Mouse (Mus musculus): Measurements from ENCODE around the gene Pcnp.

Pcnp gene

GRCm38 (mm10) chr16:56037138-56038010, 7.8 kb upstream of the Pcnp start, which contains the start of gene Trmt10c:
Gene Trmt10c, minus strand, starts transcription at chr16:56037819.
- DNase-seq (ENCODE audit: extremely low read depth, insufficient read length, low spot score), result peak; percentile 94

GRCm38 (mm10) chr16:56036501-56036900, 7.0 kb upstream of the Pcnp start:
- DNase-seq (ENCODE audit: extremely low read depth, insufficient read length, low spot score), result no peak

GRCm38 (mm10) chr16:56034566-56034965, 5.0 kb upstream of the Pcnp start:
- DNase-seq (ENCODE audit: extremely low read depth, insufficient read length, low spot score), result no peak

- peak; percentile 80 for DNase-seq (ENCODE audit: extremely low read depth, insufficient read length, low spot score)
Measured at GRCm38 (mm10) chr16:56028722-56029551, 602 bp downstream of the Pcnp start.

GRCm38 (mm10) chr16:56027854-56028629, 1.5 kb downstream of the Pcnp start:
- DNase-seq (ENCODE audit: extremely low read depth, insufficient read length, low spot score), result no peak

DNA sequence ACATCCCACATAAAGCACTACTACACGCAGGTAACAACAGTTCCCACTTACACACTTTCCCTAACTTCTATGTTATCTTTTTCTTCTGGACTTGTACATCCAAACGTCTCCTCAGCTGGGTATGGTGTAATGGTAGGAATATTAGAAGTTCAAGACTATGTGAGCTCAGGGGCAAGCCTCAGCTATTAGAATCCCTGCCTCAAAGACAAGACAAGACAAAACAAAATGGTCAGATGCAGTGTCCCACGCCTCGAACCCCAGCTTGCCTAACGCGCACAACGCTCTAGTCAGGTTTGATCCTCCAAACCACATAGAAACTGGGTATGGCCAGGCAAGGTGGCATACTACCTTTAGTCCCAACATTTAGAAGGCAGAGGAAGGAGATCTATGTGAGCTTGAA, 9.9 kb downstream of the Pcnp start:
- no peak for DNase-seq (ENCODE audit: extremely low read depth, insufficient read length, low spot score)

GRCm38 (mm10) chr16:56014076-56014475, 15.5 kb downstream of the Pcnp start:
- DNase-seq (ENCODE audit: extremely low read depth, insufficient read length, low spot score), result no peak

GRCm38 (mm10) chr16:56012789-56013743, 16.5 kb downstream of the Pcnp start:
- DNase-seq (ENCODE audit: extremely low read depth, insufficient read length, low spot score), result no peak

DNA sequence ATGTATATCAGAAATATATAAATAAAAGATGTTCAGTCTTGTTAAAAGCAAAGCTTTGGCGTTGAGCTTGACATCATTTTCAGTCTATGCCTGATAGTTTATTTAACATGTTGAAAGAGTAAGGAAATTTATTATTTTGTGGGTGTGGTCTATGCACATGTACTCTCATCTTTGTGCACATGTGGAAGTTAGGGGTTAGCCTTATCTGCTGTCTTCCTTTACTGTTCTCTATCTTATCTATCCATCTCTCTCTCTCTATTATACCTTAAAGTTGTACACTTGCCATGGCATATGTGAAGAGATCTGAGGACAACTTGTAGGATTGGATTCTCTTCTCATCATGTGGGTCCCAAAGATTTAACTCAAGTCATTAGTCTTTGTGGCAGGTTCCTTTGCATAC, 20.7 kb downstream of the Pcnp start:
- no peak for DNase-seq (ENCODE audit: extremely low read depth, insufficient read length, low spot score)

GRCm38 (mm10) chr16:56006798-56007197, 22.7 kb downstream of the Pcnp start:
- DNase-seq (ENCODE audit: extremely low read depth, insufficient read length, low spot score), result no peak

DNA sequence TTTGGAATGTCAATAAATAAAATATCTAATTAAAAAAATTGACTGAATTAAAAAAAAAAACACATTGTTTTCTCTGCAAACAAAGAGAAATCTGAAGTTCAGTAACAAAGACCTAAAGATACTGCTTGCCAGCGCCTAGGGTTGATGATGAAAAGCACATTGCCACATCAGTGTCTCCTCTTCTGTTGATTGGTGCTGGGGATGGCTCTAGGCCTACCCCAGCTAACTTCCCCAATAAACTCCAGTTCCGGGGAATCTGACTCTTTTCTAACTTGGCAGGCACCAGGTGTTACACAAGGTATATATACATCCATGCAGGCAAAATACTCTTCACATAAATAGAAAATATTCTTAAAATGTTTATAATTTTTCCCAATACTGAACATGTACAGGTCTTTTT, 35.3 kb downstream of the Pcnp start:
- no peak for DNase-seq (ENCODE audit: extremely low read depth, insufficient read length, low spot score)

- DNase-seq (ENCODE audit: extremely low read depth, insufficient read length, low spot score), result no peak
Measured at GRCm38 (mm10) chr16:55990311-55990710, 39.2 kb downstream of the Pcnp start.

DNA sequence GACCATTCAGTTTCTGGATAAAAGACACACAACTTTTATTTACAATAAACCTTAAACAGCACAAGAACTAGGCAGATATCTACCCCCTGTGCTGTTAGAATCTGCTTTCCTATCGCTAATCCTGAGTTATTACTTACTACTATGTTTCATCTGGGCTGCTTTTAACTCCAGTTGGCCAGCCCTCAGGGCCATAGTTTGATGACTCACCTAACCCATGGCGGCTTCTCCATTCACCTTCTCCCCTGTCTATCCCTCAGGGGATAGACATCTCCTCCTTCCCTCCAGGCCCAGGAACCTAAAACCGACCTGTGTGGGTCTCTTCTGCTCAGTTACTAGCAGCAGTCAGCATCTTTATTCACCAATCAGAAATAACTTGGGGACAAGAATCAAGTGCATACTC, 43.5 kb downstream of the Pcnp start:
- DNase-seq (ENCODE audit: extremely low read depth, insufficient read length, low spot score), result no peak

DNA sequence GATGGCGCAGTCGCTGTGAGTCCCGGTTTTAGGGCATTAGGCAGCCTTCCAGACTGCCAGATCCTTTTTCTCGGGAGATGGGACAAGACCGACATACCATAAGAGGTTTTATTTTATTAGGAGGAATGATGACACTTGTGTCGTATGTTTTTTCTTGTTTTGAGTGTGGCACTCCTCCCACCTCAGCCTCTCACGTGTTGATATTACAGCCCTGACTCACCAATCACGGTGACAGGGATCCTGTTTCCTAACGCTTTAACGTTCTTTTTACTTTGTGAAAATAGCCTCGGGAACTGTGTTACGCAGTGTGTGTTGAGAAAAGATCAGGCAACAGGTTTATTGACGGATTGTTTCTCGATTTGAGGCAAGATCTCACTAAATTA, 54.6 kb downstream of the Pcnp start:
- DNase-seq (ENCODE audit: extremely low read depth, insufficient read length, low spot score), result no peak

DNA sequence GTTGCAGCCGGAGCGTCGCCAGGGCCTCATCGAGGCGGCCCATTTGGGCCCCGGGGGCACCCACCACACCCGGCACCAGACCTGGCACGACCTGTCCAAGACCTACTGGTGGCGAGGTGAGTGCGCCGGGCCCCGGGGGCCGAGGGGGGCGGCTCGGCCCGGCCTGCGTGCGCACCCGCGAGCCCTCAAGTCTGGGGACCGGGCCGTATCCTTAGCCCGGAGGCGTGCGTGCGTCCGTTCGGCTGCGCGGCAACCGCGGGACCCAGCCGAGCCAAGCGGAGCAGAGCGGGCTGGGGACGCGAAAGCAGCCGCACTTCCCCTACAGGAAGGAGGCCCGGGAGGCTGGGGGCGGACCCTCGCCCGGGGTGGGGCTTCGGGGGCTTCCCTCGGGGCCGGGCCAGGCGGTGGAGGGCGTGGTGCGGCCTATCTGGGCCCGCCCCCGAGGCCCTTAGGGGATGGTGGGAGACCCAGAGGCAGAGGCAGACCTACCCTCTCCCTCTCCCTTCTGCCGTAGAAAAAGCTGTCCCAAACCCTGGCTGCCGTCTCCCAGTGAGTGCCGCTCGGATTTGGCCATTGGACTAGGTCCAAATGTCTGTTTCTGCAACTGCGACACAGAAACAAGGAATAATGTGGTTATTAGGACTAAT, 55.2 kb downstream of the Pcnp start:
- DNase-seq (ENCODE audit: extremely low read depth, insufficient read length, low spot score), result peak; percentile 84

- DNase-seq (ENCODE audit: extremely low read depth, insufficient read length, low spot score), result peak; percentile 99
Measured at GRCm38 (mm10) chr16:55973431-55974255, 55.9 kb downstream of the Pcnp start, which contains the start of gene Zbtb11. Gene Zbtb11, plus strand, starts transcription at chr16:55973883.

- DNase-seq (ENCODE audit: extremely low read depth, insufficient read length, low spot score), result no peak
Measured at GRCm38 (mm10) chr16:55972626-55973201, 56.8 kb downstream of the Pcnp start.
